Mouse (Mus musculus): Measurements from ENCODE around the gene Omt2b.
A peak's percentile ranks its signal among the peaks of the same experiment; 100 is the strongest.
"Not testable (repeated sequence)": the region's sequence is repeated elsewhere in the genome, so short reads cannot be mapped to it uniquely, and the experiment has no call there.

Gene Omt2b

GRCm38 (mm10) chr9:78314696-78315095 lies 12.7 kb upstream of the Omt2b start, which contains the start of gene Omt2a:
TSS of gene Omt2a (minus strand) at chr9:78314796.
- no peaks in the 10 kb centered on the region for H3K36me3 ChIP-seq (ENCODE audit: insufficient read depth, low read length)
- no peaks in the 10 kb centered on the region for H3K4me1 ChIP-seq (replicated peaks; ENCODE audit: low read depth, low read length)
- no peaks in the 10 kb centered on the region for H3K9me3 ChIP-seq (ENCODE audit: low read length)
- TF ChIP-seq CTCF (conservative IDR thresholded peaks at IDR 0.05; ENCODE audit: low read length) (no peak), POU5F1 (IDR thresholded peaks at IDR 0.05; ENCODE audit: borderline replicate concordance, low read length) (no peak), NANOG (IDR thresholded peaks at IDR 0.05; ENCODE audit: borderline replicate concordance, low read length) (no peak)
- no peak within 1 kb of the TSS for H3K4me3 ChIP-seq (replicated peaks; ENCODE audit: low read length)
- H3K27me3 ChIP-seq (ENCODE audit: insufficient read depth, low read length) = 0 out of 2 replicates have a peak, but pooled peaks cover 3% of the 10 kb centered on the region

DNA sequence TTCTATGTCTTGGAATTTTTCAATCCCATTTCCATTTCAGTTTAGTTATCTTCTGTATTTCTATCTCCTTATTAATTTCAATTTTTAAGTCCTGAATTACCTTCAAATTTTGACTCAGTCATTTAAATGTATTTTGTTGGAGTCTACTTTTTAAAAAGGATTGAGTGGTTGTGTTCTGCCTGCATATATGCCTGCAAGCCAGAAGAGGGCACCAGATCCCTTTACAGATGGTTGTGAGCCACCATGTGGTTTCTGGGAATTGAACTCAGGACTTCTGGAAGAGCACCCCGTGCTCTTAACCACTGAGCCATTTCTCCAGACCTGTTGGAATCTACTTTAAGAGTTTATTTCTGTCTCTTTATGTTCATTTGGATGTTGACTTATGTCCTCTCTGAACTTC lies 7.9 kb upstream of the Omt2b start:
- H3K4me3 ChIP-seq (replicated peaks; ENCODE audit: low read length) = no peak overlapping the region
- no peaks in the 10 kb centered on the region for H3K36me3 ChIP-seq (ENCODE audit: insufficient read depth, low read length)
- H3K27me3 ChIP-seq (ENCODE audit: insufficient read depth, low read length) = no peaks in the 10 kb centered on the region
- no peak for TF ChIP-seq POU5F1 (IDR thresholded peaks at IDR 0.05; ENCODE audit: borderline replicate concordance, low read length)
- TF ChIP-seq NANOG (IDR thresholded peaks at IDR 0.05; ENCODE audit: borderline replicate concordance, low read length) = no peak
- peak; percentile 88 for TF ChIP-seq CTCF (conservative IDR thresholded peaks at IDR 0.05; ENCODE audit: low read length)
- H3K4me1 ChIP-seq (replicated peaks; ENCODE audit: low read depth, low read length) = peaks cover 11% of the 10 kb centered on the region; the same call in 1 of the 2 replicates
- no peaks in the 10 kb centered on the region for H3K9me3 ChIP-seq (ENCODE audit: low read length)

DNA sequence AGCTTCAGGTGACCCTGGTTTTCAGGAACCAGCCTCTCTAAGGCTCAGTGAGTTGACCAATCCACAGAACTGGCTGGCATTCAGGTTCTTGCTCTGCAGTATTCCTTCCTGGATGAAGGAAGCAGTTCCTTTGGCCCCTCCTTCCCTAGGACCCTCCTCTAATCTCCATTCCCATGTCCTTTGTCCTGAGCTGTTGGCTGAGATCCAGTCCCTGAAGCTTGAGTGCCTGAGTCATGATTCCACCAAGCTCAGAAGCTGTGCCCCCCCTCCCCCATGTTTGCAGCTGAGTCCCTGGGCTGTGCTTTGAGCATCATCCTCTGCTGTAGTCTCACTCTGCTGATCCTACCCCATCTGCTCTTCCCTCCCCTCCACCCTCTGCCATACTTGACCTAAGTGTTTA lies 9.7 kb downstream of the Omt2b start:
- H3K4me3 ChIP-seq (replicated peaks; ENCODE audit: low read length); H3K4me1 ChIP-seq (replicated peaks; ENCODE audit: low read depth, low read length); H3K27me3 ChIP-seq (ENCODE audit: insufficient read depth, low read length); H3K9me3 ChIP-seq (ENCODE audit: low read length); H3K36me3 ChIP-seq (ENCODE audit: insufficient read depth, low read length): not testable (repeated sequence)

GRCm38 (mm10) chr9:78340324-78340723 lies 12.9 kb downstream of the Omt2b start:
- not testable (repeated sequence) for H3K4me3 ChIP-seq (replicated peaks; ENCODE audit: low read length); H3K36me3 ChIP-seq (ENCODE audit: insufficient read depth, low read length); H3K9me3 ChIP-seq (ENCODE audit: low read length); H3K27me3 ChIP-seq (ENCODE audit: insufficient read depth, low read length)
- peak; percentile 76 for TF ChIP-seq CTCF (conservative IDR thresholded peaks at IDR 0.05; ENCODE audit: low read length)
- H3K4me1 ChIP-seq (replicated peaks; ENCODE audit: low read depth, low read length) = peaks cover 11% of the 10 kb centered on the region; the same call in 1 of the 2 replicates

GRCm38 (mm10) chr9:78342494-78342893 lies 15.1 kb downstream of the Omt2b start:
- not testable (repeated sequence) for H3K36me3 ChIP-seq (ENCODE audit: insufficient read depth, low read length); H3K4me3 ChIP-seq (replicated peaks; ENCODE audit: low read length); H3K27me3 ChIP-seq (ENCODE audit: insufficient read depth, low read length); H3K9me3 ChIP-seq (ENCODE audit: low read length)
- H3K4me1 ChIP-seq (replicated peaks; ENCODE audit: low read depth, low read length) = peaks cover 11% of the 10 kb centered on the region; the same call in 1 of the 2 replicates

GRCm38 (mm10) chr9:78343055-78343454 lies 15.7 kb downstream of the Omt2b start:
- H3K36me3 ChIP-seq (ENCODE audit: insufficient read depth, low read length); H3K9me3 ChIP-seq (ENCODE audit: low read length); H3K4me3 ChIP-seq (replicated peaks; ENCODE audit: low read length): not testable (repeated sequence)
- H3K27me3 ChIP-seq (ENCODE audit: insufficient read depth, low read length) = peaks cover 10% of the 10 kb centered on the region; the same call in 1 of the 2 replicates
- peaks cover 11% of the 10 kb centered on the region; the same call in 1 of the 2 replicates for H3K4me1 ChIP-seq (replicated peaks; ENCODE audit: low read depth, low read length)

DNA sequence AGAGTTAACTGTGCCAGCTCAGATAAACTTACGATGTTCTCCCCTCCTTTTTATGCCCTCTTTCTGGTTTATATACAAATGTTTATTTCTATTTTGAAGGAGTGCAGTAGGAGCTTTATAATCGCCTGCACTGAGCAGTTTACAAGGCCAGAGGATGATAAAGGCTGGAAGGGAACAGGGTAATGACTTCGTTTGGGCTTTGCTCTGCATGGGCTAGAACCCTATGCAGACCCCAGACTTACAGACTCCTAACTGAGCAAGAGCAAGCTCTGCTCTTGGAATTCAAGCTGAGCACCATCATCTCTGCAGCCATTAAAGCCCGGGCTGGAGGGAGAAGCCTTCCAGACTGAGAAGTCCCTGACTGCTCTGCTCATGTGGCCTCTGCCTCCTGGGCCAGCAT lies 17.8 kb downstream of the Omt2b start:
- H3K9me3 ChIP-seq (ENCODE audit: low read length); H3K4me3 ChIP-seq (replicated peaks; ENCODE audit: low read length); H3K36me3 ChIP-seq (ENCODE audit: insufficient read depth, low read length): not testable (repeated sequence)
- H3K4me1 ChIP-seq (replicated peaks; ENCODE audit: low read depth, low read length) = peaks cover 19% of the 10 kb centered on the region
- H3K27me3 ChIP-seq (ENCODE audit: insufficient read depth, low read length) = peaks cover 19% of the 10 kb centered on the region; the same call in 1 of the 2 replicates

DNA sequence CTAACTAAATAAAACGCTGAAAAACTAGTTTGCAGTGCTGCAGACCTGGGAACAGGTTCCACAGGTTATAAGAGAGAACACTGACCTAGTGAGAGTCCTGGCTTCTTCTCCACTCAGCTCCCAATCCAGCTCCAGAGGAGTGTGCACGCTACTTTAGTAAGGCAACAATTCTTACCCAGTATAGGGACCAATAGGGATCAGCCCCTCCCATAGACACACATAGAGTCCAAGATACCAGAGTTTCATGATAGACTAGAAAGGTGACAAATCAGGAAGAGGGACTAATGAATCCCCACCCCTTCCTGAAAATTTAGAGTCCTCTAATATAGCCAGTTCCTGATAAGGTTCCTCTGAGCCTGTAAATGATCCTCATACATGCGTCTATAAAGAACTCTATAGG lies 19.6 kb downstream of the Omt2b start:
- Histone ChIP-seq H3K4me3 (replicated peaks; ENCODE audit: low read length) (no peak overlapping the region), H3K27me3 (ENCODE audit: insufficient read depth, low read length) (peaks cover 19% of the 10 kb centered on the region; the same call in 1 of the 2 replicates), H3K9me3 (ENCODE audit: low read length) (no peaks in the 10 kb centered on the region), H3K4me1 (replicated peaks; ENCODE audit: low read depth, low read length) (peaks cover 22% of the 10 kb centered on the region), H3K36me3 (ENCODE audit: insufficient read depth, low read length) (no peaks in the 10 kb centered on the region)
- TF ChIP-seq POU5F1 (IDR thresholded peaks at IDR 0.05; ENCODE audit: borderline replicate concordance, low read length) = no peak
- TF ChIP-seq NANOG (IDR thresholded peaks at IDR 0.05; ENCODE audit: borderline replicate concordance, low read length) = no peak
- no peak for TF ChIP-seq CTCF (conservative IDR thresholded peaks at IDR 0.05; ENCODE audit: low read length)

DNA sequence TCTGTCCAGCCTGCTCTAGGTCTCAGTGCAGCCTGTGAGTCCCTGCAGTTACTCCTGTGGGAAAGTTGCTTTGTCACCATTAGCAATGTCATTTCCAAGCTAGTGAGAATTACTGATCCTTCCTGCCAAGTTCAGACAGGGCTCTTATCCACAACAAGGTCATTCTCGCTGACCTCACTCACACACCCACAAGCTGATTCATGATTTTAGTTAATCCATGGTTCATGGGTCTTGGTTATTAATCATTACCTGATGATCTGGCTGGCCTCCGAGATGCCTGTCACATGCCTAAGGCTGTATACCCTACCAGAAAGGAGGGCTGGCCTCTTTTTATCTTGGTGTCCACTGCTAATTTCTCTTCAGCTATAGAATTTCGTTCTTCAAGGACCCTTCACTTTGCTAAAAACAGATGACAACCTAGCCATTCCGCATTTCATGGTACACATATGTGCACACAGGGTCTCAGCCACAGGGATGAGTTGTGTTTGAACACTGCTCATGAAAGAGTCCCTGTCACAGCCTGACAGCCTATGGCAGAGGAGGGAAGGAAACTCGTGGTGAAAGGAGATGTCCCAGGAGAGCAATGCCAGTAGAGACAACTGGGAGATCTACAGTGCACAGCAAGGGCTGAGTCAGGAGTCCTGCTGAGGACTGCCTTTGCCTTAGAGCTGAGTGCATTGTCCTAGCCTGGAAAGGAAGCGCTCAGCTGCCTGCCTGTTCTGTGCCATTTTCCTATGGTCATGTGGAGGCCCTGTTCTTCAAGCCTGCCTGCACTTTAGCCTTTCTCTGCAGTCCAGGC lies 21.0 kb downstream of the Omt2b start:
- peaks cover 21% of the 10 kb centered on the region; the same call in 1 of the 2 replicates for H3K27me3 ChIP-seq (ENCODE audit: insufficient read depth, low read length)
- not testable (repeated sequence) for H3K4me3 ChIP-seq (replicated peaks; ENCODE audit: low read length); H3K9me3 ChIP-seq (ENCODE audit: low read length); H3K36me3 ChIP-seq (ENCODE audit: insufficient read depth, low read length)
- peaks cover 23% of the 10 kb centered on the region for H3K4me1 ChIP-seq (replicated peaks; ENCODE audit: low read depth, low read length)

DNA sequence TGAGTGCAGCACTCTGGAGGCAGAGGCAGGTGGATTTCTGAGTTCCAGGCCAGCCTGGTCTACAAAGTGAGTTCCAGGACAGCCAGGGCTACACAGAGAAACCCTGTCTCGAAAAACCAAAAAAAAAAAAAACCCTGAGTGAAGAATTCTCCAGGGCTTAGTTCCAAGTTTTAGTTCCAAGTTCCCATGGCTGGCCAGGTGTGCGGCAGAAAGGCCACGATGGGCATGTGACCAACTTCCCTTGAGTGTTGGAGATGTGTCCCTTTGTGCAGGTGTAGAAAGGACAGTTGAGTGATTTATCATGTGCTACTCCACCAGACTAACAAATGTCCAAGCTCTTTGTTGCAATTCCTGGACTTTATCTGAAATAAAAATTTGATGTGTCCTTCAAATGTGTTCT lies 21.8 kb downstream of the Omt2b start:
- H3K4me3 ChIP-seq (replicated peaks; ENCODE audit: low read length) = not testable (repeated sequence)
- peaks cover 23% of the 10 kb centered on the region for H3K4me1 ChIP-seq (replicated peaks; ENCODE audit: low read depth, low read length)

More for the DNA sequence above, 21.8 kb downstream of the Omt2b start:
- peaks cover 21% of the 10 kb centered on the region; the same call in 1 of the 2 replicates for H3K27me3 ChIP-seq (ENCODE audit: insufficient read depth, low read length)
- H3K9me3 ChIP-seq (ENCODE audit: low read length); H3K36me3 ChIP-seq (ENCODE audit: insufficient read depth, low read length): not testable (repeated sequence)

Measured in E14TG2a.4 (cell line).